ENCODE assay signal across 23 mouse cellular contexts in genomic region chr4:29732513-29732912, GRCm38 (mm10).
"Had no signal": no experiment of that assay in that cellular context is flagged by ENCODE, and none has a peak within 500 bp of the region (broad histone marks: within the 10 kb centered on the region; RNA-seq: fewer than 3 reads in every experiment).

No protein-coding gene starts in this region.

- H3K36me3 ChIP-seq: limb, embryonic 12.5 days; midbrain, embryonic 12.5 days; midbrain, embryonic 15.5 days; neural tube, embryonic 12.5 days; neural tube, embryonic 15.5 days had no signal

- H3K27me3 ChIP-seq: limb, embryonic 12.5 days; midbrain, embryonic 12.5 days; midbrain, embryonic 15.5 days; neural tube, embryonic 12.5 days; neural tube, embryonic 15.5 days had no signal

- H3K4me2 ChIP-seq: limb, embryonic 12.5 days; liver, embryonic 11.5 days; midbrain, embryonic 12.5 days; midbrain, embryonic 15.5 days; neural tube, embryonic 12.5 days; neural tube, embryonic 15.5 days had no signal

- H3K4me1 ChIP-seq: limb, embryonic 12.5 days; midbrain, embryonic 12.5 days; midbrain, embryonic 15.5 days; neural tube, embryonic 12.5 days; neural tube, embryonic 15.5 days had no signal

- ATAC-seq: intestine, postnatal 0 days; liver, postnatal 0 days; midbrain, embryonic 15.5 days had no signal

- H3K4me3 ChIP-seq: left cerebral cortex, adult 2 months; limb, embryonic 12.5 days; midbrain, embryonic 12.5 days; midbrain, embryonic 15.5 days; neural tube, embryonic 12.5 days; neural tube, embryonic 15.5 days had no signal

- H3K9ac ChIP-seq: limb, embryonic 12.5 days; liver, embryonic 14.5 days; liver, postnatal 0 days; midbrain, embryonic 12.5 days; midbrain, embryonic 15.5 days; neural tube, embryonic 12.5 days; neural tube, embryonic 15.5 days had no signal

- H3K27ac ChIP-seq: kidney, postnatal 0 days; left cerebral cortex, adult 2 months; limb, embryonic 12.5 days; liver, embryonic 14.5 days; midbrain, embryonic 12.5 days; midbrain, embryonic 15.5 days; neural tube, embryonic 12.5 days; neural tube, embryonic 15.5 days; stomach, postnatal 0 days had no signal

- DNase-seq: kidney, adult 2 months; kidney, postnatal 25 days; layer of hippocampus, postnatal 36 days; liver, postnatal 0 days; lung, postnatal 14 days; lung, postnatal 4 days; right cerebral cortex, adult 18-20 months; right cerebral cortex, postnatal 14 days; right cerebral cortex, postnatal 4 days; thymus, adult 2 months; thymus, postnatal 14 days; thymus, postnatal 4 days had no signal

- H3K9me3 ChIP-seq: midbrain, embryonic 12.5 days; midbrain, embryonic 15.5 days; neural tube, embryonic 12.5 days; neural tube, embryonic 15.5 days had no signal
